9 mouse cellular contexts compared by ENCODE assay signal in genomic region chr17:13656485-13657181, GRCm38 (mm10).
A peak's percentile ranks its signal among the peaks of the same experiment; 100 is the strongest.
DNase-seq lines count a peak whose midpoint lies in the region; ATAC-seq lines count a peak whose summit lies in the region.
"Had no signal": no experiment of that assay in that cellular context is flagged by ENCODE, and none has a peak within 500 bp of the region (broad histone marks: within the 10 kb centered on the region; RNA-seq: fewer than 3 reads in every experiment).

No protein-coding gene starts in this region.

- no peak overlapping the region for H3K9ac ChIP-seq in kidney, embryonic 14.5 days (ENCODE audit: low read depth, low read length)
- H3K9ac ChIP-seq in embryonic facial prominence, embryonic 13.5 days: no peak overlapping the region
- H3K9ac ChIP-seq in intestine, embryonic 15.5 days: no peak overlapping the region

- no peaks in the 10 kb centered on the region for H3K27me3 ChIP-seq in kidney, embryonic 14.5 days (ENCODE audit: control insufficient read depth, insufficient read depth, low read length)
- no peaks in the 10 kb centered on the region for H3K27me3 ChIP-seq in embryonic facial prominence, embryonic 13.5 days
- H3K27me3 ChIP-seq in intestine, embryonic 15.5 days (replicated peaks): no peaks in the 10 kb centered on the region
- no peaks in the 10 kb centered on the region for H3K27me3 ChIP-seq in midbrain, embryonic 10.5 days (ENCODE audit: low read depth, poor library complexity, severe bottlenecking)

- H3K9me3 ChIP-seq in kidney, embryonic 14.5 days (ENCODE audit: control insufficient read depth, low read length): no peaks in the 10 kb centered on the region
- H3K9me3 ChIP-seq in embryonic facial prominence, embryonic 13.5 days: no peaks in the 10 kb centered on the region
- H3K9me3 ChIP-seq in intestine, embryonic 15.5 days: no peaks in the 10 kb centered on the region
- H3K9me3 ChIP-seq in midbrain, embryonic 10.5 days (replicated peaks): no peaks in the 10 kb centered on the region

- DNase-seq in kidney, adult 8-10 months: no peak
- DNase-seq in midbrain, embryonic 10.5 days (ENCODE audit: low spot score): peak; percentile 57
- DNase-seq in gastrocnemius, adult 8-10 months (ENCODE audit: low spot score in 2 of 2): no peak
- no peak for DNase-seq in gastrocnemius, postnatal 14 days
- DNase-seq in layer of hippocampus, postnatal 25 days (ENCODE audit: extremely low spot score in 1 of 2, low spot score in 1 of 2): no peak

- H3K4me2 ChIP-seq in kidney, embryonic 14.5 days (replicated peaks; ENCODE audit: low read depth, low read length): peak overlapping the region; percentile 27
- H3K4me2 ChIP-seq in embryonic facial prominence, embryonic 13.5 days: peak overlapping the region; percentile 44
- H3K4me2 ChIP-seq in intestine, embryonic 15.5 days (replicated peaks): peak overlapping the region; percentile 46

- intact Hi-C loops in gastrocnemius, postnatal 14 days (cut with DNase I; ENCODE audit: low total_unique reads): no loop called here

- H3K4me3 ChIP-seq in kidney, embryonic 14.5 days (ENCODE audit: low read length): no peak overlapping the region; the same call in 1 of the 2 replicates
- H3K4me3 ChIP-seq in embryonic facial prominence, embryonic 13.5 days: peak overlapping the region; percentile 14; the same call in 1 of the 2 replicates
- no peak overlapping the region for H3K4me3 ChIP-seq in intestine, embryonic 15.5 days (replicated peaks)
- H3K4me3 ChIP-seq in midbrain, embryonic 10.5 days: peak overlapping the region; percentile 35

- H3K4me1 ChIP-seq in kidney, embryonic 14.5 days (ENCODE audit: control insufficient read depth, insufficient read depth, low read length): peaks cover 17% of the 10 kb centered on the region
- H3K4me1 ChIP-seq in embryonic facial prominence, embryonic 13.5 days: peaks cover 29% of the 10 kb centered on the region
- peaks cover 19% of the 10 kb centered on the region for H3K4me1 ChIP-seq in intestine, embryonic 15.5 days (replicated peaks)
- H3K4me1 ChIP-seq in midbrain, embryonic 10.5 days: peaks cover 46% of the 10 kb centered on the region

- H3K27ac ChIP-seq in kidney, embryonic 14.5 days (ENCODE audit: low read depth, low read length): peak overlapping the region; percentile 31
- H3K27ac ChIP-seq in embryonic facial prominence, embryonic 13.5 days: no peak overlapping the region
- peak overlapping the region; percentile 37; the same call in 1 of the 2 replicates for H3K27ac ChIP-seq in intestine, embryonic 15.5 days
- H3K27ac ChIP-seq in midbrain, embryonic 10.5 days (replicated peaks): peak overlapping the region; percentile 84

- no peaks in the 10 kb centered on the region for H3K36me3 ChIP-seq in kidney, embryonic 14.5 days (ENCODE audit: control insufficient read depth, insufficient read depth, low read length)
- no peaks in the 10 kb centered on the region for H3K36me3 ChIP-seq in embryonic facial prominence, embryonic 13.5 days
- no peaks in the 10 kb centered on the region for H3K36me3 ChIP-seq in intestine, embryonic 15.5 days
- no peaks in the 10 kb centered on the region for H3K36me3 ChIP-seq in midbrain, embryonic 10.5 days
- H3K36me3 ChIP-seq: G1E had no signal

- ATAC-seq in kidney, embryonic 14.5 days (ENCODE audit: low FRiP score, low TSS enrichment): peak; percentile 92
- ATAC-seq in embryonic facial prominence, embryonic 13.5 days (ENCODE audit: insufficient number of reproducible peaks, insufficient read depth, low FRiP score, low TSS enrichment, low read depth): no peak
- peak; percentile 59 for ATAC-seq in intestine, embryonic 15.5 days

- 2% methylated on average over 11 of the region's 15 CpGs for WGBS in kidney, embryonic 14.5 days
- 2% methylated on average over 11 of the region's 15 CpGs for WGBS in embryonic facial prominence, embryonic 13.5 days
- 4% methylated on average over 13 of the region's 15 CpGs for WGBS in intestine, embryonic 15.5 days
- 1% methylated on average over 10 of the region's 15 CpGs for WGBS in midbrain, embryonic 10.5 days

Comparison
In these comparisons a context has a peak if more than half of its experiments do, and no peak if none do; other contexts are left out.
1. H3K4me3 ChIP-seq: peak in embryonic facial prominence, embryonic 13.5 days (single experiment) and midbrain, embryonic 10.5 days (single experiment); none in kidney, embryonic 14.5 days (single experiment) and intestine, embryonic 15.5 days (single experiment).
2. Peak in every context shown above with its lines, with median percentiles within 50 percentile points of each other: H3K4me2 ChIP-seq.